Mouse (Mus musculus): Measurements from ENCODE around the gene Thbs1. TPM values are rescaled to one million over a fixed set of nuclear protein-coding genes. Genes with fewer than 3 reads are reported as not detected.
"Not testable (repeated sequence)": the region's sequence is repeated elsewhere in the genome, so short reads cannot be mapped to it uniquely, and the experiment has no call there.

The Thbs1 gene
- polyA plus RNA-seq, 1 experiment from 2014 or later: 50.8 TPM

DNA sequence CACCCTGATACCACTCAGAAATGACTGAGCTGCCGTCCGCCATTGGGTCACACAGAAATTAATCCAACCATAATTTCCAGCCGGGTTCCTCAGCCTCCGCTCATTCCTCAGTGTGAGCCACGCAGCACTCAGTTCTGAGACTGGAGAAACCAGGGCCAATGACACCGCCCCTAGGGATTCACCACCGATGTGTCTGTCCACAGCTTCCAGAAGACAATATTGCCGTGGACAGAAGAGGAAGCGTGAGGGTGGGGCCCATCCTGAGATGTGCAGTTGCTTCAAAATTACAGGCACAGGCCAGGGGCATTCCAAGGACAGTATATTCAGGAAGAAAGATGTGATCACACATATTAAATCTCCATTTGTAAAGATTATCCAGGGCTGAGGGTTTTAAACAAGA lies 25.4 kb downstream of the Thbs1 start:
- H3K9ac ChIP-seq (replicated peaks; ENCODE audit: low read depth): no peak overlapping the region
- TF ChIP-seq EP300 (IDR thresholded peaks at IDR 0.05) (no peak), CTCF (IDR thresholded peaks at IDR 0.05) (no peak)
- H3K27me3 ChIP-seq (replicated peaks; ENCODE audit: insufficient read depth, low read length): no peaks in the 10 kb centered on the region
- no peak overlapping the region for H3K27ac ChIP-seq (ENCODE audit: low read length)
- H3K4me3 ChIP-seq (ENCODE audit: low read depth, low read length): no peak overlapping the region
- no peaks in the 10 kb centered on the region for H3K36me3 ChIP-seq (ENCODE audit: insufficient read depth, low read length)
- no peaks in the 10 kb centered on the region for H3K9me3 ChIP-seq (ENCODE audit: low read length)
- 72% methylated on average over 9 of the region's 9 CpGs for WGBS
- ATAC-seq: 0 out of 2 replicates have a peak, but pooled peaks have one; percentile 26
- no peak overlapping the region for H3K4me2 ChIP-seq (replicated peaks; ENCODE audit: low read depth, low read length)
- DNase-seq (ENCODE audit: low spot score): no peak
- H3K4me1 ChIP-seq (ENCODE audit: insufficient read depth, low read depth, low read length): no peaks in the 10 kb centered on the region

DNA sequence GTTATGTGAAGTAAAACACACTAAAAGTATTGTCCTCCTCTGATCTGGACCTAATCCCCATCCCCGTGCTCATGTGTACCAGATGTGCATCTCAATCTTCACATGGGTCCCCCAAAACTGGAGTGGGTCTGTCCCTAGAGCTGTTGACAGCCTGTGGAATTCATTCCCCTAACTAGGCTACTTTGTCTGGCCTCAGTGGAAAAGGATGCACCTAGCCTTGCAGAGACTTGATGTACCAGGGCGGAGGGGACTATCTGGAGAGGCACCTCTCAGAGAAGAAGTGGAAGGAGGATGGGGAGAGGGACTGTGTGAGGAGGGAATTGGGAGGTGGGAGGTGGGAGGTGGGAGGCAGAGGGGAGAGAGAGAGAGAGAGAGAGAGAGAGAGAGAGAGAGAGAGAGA lies 26.1 kb downstream of the Thbs1 start:
- H3K4me1 ChIP-seq (ENCODE audit: insufficient read depth, low read depth, low read length): no peaks in the 10 kb centered on the region
- no peaks in the 10 kb centered on the region for H3K9me3 ChIP-seq (ENCODE audit: low read length)
- DNase-seq (ENCODE audit: low spot score) (no peak), ATAC-seq (no peak)
- H3K4me3 ChIP-seq (ENCODE audit: low read depth, low read length): no peak overlapping the region
- H3K27me3 ChIP-seq (replicated peaks; ENCODE audit: insufficient read depth, low read length): no peaks in the 10 kb centered on the region
- WGBS: 88% methylated on average over 2 of the region's 2 CpGs
- TF ChIP-seq EP300 (IDR thresholded peaks at IDR 0.05) (no peak), CTCF (IDR thresholded peaks at IDR 0.05) (no peak)
- no peaks in the 10 kb centered on the region for H3K36me3 ChIP-seq (ENCODE audit: insufficient read depth, low read length)
- no peak overlapping the region for H3K27ac ChIP-seq (ENCODE audit: low read length)
- H3K4me2 ChIP-seq (replicated peaks; ENCODE audit: low read depth, low read length): no peak overlapping the region
- no peak overlapping the region for H3K9ac ChIP-seq (replicated peaks; ENCODE audit: low read depth)

- ATAC-seq (no peak), DNase-seq (ENCODE audit: low spot score) (no peak)
- TF ChIP-seq EP300 (IDR thresholded peaks at IDR 0.05) (no peak), CTCF (IDR thresholded peaks at IDR 0.05) (no peak)
- H3K4me2 ChIP-seq (replicated peaks; ENCODE audit: low read depth, low read length): no peak overlapping the region
- no peaks in the 10 kb centered on the region for H3K27me3 ChIP-seq (replicated peaks; ENCODE audit: insufficient read depth, low read length)
- WGBS: 47% methylated on average over 6 of the region's 6 CpGs
- H3K9me3 ChIP-seq (ENCODE audit: low read length): no peaks in the 10 kb centered on the region
- no peaks in the 10 kb centered on the region for H3K4me1 ChIP-seq (ENCODE audit: insufficient read depth, low read depth, low read length)
- H3K9ac ChIP-seq (replicated peaks; ENCODE audit: low read depth): no peak overlapping the region
- H3K36me3 ChIP-seq (ENCODE audit: insufficient read depth, low read length): no peaks in the 10 kb centered on the region
- H3K27ac ChIP-seq (ENCODE audit: low read length): no peak overlapping the region
- no peak overlapping the region for H3K4me3 ChIP-seq (ENCODE audit: low read depth, low read length)
Observed at GRCm38 (mm10) chr2:118139261-118139660, 27.6 kb downstream of the Thbs1 start.

DNA sequence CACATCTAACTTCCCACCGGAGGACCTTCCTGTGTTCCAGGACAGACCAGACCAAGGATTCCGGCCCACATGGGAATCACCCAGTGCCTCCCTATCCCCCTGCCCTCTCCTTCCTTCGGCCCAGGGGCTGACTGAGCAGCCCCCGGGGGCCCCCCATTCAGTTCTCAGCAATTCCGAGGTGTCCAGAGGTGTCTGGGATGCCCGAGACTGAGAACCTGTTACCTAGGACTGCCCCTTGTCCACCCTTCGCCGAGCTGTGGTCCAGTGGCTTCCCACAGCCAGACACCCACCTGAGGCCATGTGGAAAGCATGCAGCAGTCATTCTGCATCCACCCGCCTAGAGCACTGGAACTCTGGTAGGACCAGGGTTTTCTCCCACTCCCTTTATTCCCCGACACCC lies 30.0 kb downstream of the Thbs1 start:
- ATAC-seq (no peak), DNase-seq (ENCODE audit: low spot score) (no peak)
- Histone ChIP-seq H3K9ac (replicated peaks; ENCODE audit: low read depth) (no peak overlapping the region), H3K4me3 (ENCODE audit: low read depth, low read length) (no peak overlapping the region), H3K4me1 (ENCODE audit: insufficient read depth, low read depth, low read length) (no peaks in the 10 kb centered on the region), H3K27ac (ENCODE audit: low read length) (no peak overlapping the region), H3K36me3 (ENCODE audit: insufficient read depth, low read length) (no peaks in the 10 kb centered on the region), H3K9me3 (ENCODE audit: low read length) (no peaks in the 10 kb centered on the region), H3K27me3 (replicated peaks; ENCODE audit: insufficient read depth, low read length) (no peaks in the 10 kb centered on the region), H3K4me2 (replicated peaks; ENCODE audit: low read depth, low read length) (no peak overlapping the region)
- TF ChIP-seq EP300 (IDR thresholded peaks at IDR 0.05) (no peak), CTCF (IDR thresholded peaks at IDR 0.05) (no peak)
- 92% methylated on average over 10 of the region's 10 CpGs for WGBS

DNA sequence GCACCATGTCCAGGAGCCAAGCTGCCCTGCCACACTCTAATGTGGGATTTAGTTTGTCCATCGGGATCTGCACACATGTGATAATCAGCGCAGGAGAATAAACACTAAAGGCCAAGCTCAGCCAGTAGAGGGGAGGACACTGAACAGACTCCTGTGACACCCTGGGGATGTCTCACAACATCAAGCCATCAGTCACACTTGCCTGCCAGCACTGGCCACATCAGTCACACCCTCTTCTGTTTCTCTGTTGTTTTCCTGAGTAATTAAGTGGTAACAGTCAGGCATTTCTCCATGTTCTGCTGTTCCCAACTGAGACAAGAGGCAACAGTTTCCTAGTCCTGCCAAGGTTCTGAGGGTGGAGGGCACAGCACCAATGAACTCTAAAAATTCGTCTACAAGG lies 36.1 kb downstream of the Thbs1 start:
- 48% methylated on average over 3 of the region's 3 CpGs for WGBS
- DNase-seq (ENCODE audit: low spot score) (peak; percentile 60), ATAC-seq (peak; percentile 57)
- not testable (repeated sequence) for H3K4me3 ChIP-seq (ENCODE audit: low read depth, low read length); H3K9me3 ChIP-seq (ENCODE audit: low read length); H3K4me2 ChIP-seq (replicated peaks; ENCODE audit: low read depth, low read length); H3K27ac ChIP-seq (ENCODE audit: low read length); H3K27me3 ChIP-seq (replicated peaks; ENCODE audit: insufficient read depth, low read length); H3K4me1 ChIP-seq (ENCODE audit: insufficient read depth, low read depth, low read length); H3K36me3 ChIP-seq (ENCODE audit: insufficient read depth, low read length); H3K9ac ChIP-seq (replicated peaks; ENCODE audit: low read depth)
- TF ChIP-seq CTCF (IDR thresholded peaks at IDR 0.05): peak; percentile 9; the same call in 1 of the 2 replicates

DNA sequence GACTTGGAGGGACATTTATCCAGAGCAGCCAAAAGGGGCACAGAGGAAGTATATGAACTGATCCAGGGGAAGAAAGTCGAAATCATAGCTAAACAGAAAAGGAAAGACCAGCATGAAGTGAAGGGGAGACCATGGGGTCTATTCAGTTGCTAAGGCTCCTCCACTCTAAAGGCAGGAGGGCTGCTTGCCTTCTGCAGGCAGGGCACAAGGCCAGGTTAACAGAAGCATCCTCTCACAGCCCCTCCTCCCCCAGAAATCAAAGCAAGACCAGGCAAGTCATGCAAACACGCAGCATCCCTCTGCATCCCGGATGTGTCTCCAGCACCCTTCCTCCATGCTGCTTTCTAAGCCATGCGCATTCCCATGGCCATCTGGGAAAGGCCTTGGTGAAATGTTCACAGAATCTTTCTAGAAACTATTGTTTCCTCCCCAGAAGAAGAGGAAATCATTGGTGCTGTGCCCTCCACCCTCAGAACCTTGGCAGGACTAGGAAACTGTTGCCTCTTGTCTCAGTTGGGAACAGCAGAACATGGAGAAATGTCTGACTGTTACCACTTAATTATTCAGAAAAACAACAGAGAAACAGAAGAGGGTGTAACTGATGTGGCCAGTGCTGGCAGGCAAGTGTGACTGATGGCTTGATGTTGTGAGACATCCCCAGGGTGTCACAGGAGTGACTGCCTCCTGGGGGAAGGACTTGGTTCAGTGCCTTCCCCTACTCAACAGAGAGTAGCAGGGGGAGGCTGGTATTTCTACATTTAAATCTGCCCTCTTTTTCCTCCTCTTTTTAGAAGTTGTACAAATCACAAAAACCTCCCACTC lies 36.9 kb downstream of the Thbs1 start:
- Histone ChIP-seq H3K9me3 (ENCODE audit: low read length) (no peaks in the 10 kb centered on the region), H3K27ac (ENCODE audit: low read length) (no peak overlapping the region), H3K36me3 (ENCODE audit: insufficient read depth, low read length) (no peaks in the 10 kb centered on the region), H3K27me3 (replicated peaks; ENCODE audit: insufficient read depth, low read length) (no peaks in the 10 kb centered on the region), H3K4me2 (replicated peaks; ENCODE audit: low read depth, low read length) (no peak overlapping the region), H3K9ac (replicated peaks; ENCODE audit: low read depth) (no peak overlapping the region), H3K4me1 (ENCODE audit: insufficient read depth, low read depth, low read length) (no peaks in the 10 kb centered on the region), H3K4me3 (ENCODE audit: low read depth, low read length) (no peak overlapping the region)
- DNase-seq (ENCODE audit: low spot score): peak; percentile 57
- TF ChIP-seq CTCF (IDR thresholded peaks at IDR 0.05) (peak; percentile 13; the same call in 1 of the 2 replicates), EP300 (IDR thresholded peaks at IDR 0.05) (peak; percentile 52; the same call in 1 of the 2 replicates)
- peak; percentile 79 for ATAC-seq
- WGBS: 65% methylated on average over 4 of the region's 4 CpGs

Data from lung, postnatal 0 days (tissue).